Mouse (Mus musculus) inflammation-experienced regulatory T-cells, adult 6 months (primary cell): ENCODE results near the gene Cmip. TPM values are rescaled to one million over a fixed set of nuclear protein-coding genes. Genes with fewer than 3 reads are reported as not detected.
A peak's percentile ranks its signal among the peaks of the same experiment; 100 is the strongest.

Experiments used
- ATAC-seq: one replicate; pipeline ENCODE4 v1.8.0; 2017
- polyA plus RNA-seq, 3 experiments: library from polyadenylated mRNA; unstranded; fragments of 100-300 nt; shearing (Covaris generic); gene quantifications; one replicate each; pipeline ENCODE4 v1.2.1; 2017

Cmip gene
- polyA plus RNA-seq, 3 experiments from 2014 or later, result 23.9 to 28.7 (median 25.5) TPM

- ATAC-seq, result peak; percentile 71
These were observed 214.3 kb downstream of the Cmip start for GRCm38 (mm10) chr8:117471174-117471573.

GRCm38 (mm10) chr8:117471655-117472054 lies 214.8 kb downstream of the Cmip start:
- ATAC-seq, result no peak

- no peak for ATAC-seq
These were observed 215.5 kb downstream of the Cmip start for GRCm38 (mm10) chr8:117472332-117472731.

DNA sequence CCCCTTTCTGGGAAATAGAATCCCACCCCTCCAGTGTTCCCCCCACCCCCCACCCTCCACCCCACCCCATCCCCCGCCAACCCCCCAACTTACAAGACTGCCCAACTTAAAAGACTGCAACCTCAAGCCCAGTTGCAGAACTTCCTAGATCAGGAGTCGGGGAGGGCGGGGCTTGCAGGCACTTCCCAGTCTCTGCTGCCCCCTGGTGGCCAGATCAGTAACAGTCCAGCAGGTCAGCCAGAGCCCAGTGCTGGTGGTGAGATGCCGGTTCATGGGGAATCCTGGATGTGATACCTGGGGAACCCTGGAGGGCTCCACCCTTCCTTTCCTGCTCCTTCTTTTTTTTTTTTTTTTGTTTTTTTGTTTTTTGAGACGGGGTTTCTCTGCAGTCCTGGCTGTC lies 218.1 kb downstream of the Cmip start:
- ATAC-seq, result peak; percentile 81

GRCm38 (mm10) chr8:117475819-117476218 lies 219.0 kb downstream of the Cmip start:
- no peak for ATAC-seq

- ATAC-seq, result no peak
These were observed 221.2 kb downstream of the Cmip start for GRCm38 (mm10) chr8:117478082-117478481.

DNA sequence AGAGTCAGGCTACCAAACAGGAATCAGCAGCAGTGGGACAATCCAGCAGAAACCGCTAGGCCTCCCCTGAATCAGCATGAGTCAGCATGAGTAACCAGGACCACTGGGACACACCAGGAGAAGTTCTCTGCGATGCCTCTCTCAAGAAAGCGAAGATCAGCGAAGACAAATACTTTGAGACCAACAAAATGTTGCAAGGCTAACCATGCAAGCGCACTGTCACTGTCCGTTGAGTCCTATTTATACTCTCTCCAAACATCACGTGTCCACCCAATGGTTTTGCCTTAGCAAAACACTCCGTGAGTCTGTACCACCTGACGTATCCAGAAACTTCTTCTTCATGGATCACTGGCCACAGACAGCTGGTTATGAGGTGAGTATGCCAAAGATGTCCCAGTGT lies 223.1 kb downstream of the Cmip start:
- no peak for ATAC-seq

DNA sequence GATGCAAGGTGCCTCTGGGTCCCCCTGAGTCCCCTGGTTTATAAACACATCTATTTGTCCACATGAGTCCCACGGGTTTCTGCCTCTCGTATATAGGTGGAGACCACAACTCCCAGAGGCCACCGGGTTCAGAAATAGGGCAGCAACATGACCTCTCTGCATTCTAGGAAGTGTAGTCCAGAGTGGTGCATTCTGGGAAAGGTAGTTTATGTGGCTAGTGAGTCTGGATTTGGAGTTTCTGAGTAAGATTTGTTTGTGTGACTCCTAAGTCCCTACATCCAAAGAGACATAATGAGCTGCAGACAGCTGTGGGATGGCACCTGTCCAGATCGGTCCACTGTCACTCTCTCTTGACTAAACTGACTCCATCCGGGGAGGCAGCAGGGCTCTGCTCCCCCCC lies 223.7 kb downstream of the Cmip start:
- ATAC-seq, result no peak

DNA sequence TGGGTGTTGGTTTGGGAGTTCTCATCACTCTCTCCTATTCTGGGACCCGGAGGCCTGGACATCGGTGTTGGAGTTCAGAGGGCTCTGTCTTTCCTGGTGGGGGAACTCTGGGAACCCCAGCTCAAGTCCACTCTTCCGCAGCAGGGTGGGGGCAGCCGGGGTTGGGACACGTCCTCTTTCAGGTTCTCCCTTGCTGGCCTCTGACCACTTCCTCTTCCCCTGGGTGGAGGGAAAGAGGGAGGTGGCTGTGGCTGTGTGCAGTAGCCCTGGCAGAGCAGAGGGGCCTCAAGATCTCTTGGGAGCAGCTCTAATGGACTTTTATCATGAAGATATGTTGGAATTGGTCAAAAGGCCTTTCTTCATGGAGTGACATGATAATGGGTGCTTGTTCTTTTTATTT lies 225.0 kb downstream of the Cmip start:
- ATAC-seq, result no peak

DNA sequence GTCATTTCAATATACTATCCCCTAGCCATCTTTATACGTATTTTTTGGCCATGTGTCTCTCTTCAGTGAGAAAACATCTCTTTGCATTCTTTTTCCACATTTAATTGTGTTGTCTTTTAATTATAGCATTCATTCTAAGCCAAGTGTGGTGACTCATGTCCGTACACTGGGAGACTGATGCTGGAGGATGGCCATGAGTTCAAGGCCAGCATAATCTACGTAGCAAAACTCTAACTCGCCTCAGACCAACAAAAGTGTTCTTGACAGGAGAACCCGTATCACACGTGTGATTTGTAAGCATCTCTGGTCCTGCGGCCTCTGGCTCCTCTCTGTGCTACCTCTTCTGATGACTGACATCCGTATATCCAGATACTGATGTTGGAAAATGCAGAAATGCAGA lies 227.9 kb downstream of the Cmip start:
- no peak for ATAC-seq

- no peak for ATAC-seq
These were observed 228.5 kb downstream of the Cmip start for GRCm38 (mm10) chr8:117485316-117485715.

GRCm38 (mm10) chr8:117488246-117489005 lies 231.6 kb downstream of the Cmip start:
- ATAC-seq, result no peak

GRCm38 (mm10) chr8:117493543-117493942 lies 236.7 kb downstream of the Cmip start:
- no peak for ATAC-seq

GRCm38 (mm10) chr8:117494874-117495273 lies 238.0 kb downstream of the Cmip start:
- no peak for ATAC-seq

DNA sequence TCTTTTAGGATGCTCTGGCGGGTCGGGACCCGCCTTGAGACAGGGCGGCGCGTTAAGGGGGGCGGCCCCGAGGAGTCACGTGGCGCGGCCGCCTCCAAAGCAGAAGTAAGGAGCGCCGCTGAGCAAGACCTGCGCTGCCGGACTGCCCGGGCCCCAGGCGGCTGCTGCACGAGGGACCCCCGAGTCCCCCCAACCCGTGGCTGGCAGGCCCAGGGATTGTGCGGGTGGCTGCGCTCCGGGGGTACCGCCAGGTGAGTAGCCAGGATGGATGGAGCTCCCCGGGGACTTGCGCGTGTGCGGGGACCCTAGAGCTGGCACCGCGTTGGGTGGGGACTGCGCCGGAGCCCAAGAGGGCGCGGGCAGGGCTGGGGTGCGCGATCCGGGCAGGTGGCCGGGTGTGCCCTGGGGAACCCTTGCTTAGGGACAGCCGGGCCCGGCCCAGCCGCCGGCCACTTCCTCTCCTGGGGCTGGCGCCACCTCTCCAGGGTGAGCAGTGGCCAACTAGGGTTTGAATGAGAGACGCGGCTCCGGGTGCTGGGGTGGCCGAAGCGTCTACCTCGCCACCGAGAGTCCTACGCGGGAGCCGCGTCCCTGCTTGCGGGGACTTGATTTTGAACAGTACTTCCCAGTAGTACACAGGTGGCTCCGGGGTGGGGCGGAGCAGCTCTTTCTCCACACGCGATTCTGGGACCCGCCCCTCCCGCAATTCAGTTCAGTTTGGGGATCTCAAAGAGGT lies 241.5 kb downstream of the Cmip start, which contains the start of gene Plcg2:
TSS of gene Plcg2 (plus strand) at position 113 of the 736 bp plus-strand sequence.
- ATAC-seq, result no peak

DNA sequence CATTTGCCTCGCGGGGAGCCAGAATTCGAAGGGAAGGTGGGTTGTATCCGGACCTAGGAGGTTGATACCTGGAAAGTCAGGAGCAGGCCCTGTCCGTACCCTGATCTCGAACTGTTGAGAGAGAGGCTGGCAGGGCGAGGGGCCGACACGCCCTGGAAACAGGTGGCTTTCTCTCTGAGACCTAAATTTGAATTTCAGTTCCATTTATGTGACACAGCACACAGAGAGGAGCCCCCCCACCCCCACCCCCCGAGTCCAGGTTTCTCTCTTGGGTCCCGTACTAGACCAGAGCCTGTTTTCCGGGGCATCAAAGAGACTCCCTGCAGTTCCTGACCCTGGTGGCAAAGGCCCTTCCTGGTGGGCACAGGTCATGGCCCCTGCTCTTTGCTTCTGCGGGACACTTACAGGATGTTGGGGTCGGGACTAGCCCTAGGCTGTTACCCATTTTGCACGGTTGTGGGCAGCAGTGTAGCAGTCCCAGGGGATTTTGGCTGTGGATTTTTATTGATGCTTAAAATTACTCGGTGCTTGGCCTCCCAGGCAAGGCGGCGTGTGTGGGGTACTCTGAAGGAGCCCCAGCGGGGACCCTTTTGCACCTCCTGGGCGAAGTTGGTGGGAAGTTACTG lies 242.2 kb downstream of the Cmip start:
- ATAC-seq, result no peak

- no peak for ATAC-seq
These were observed 243.5 kb downstream of the Cmip start for GRCm38 (mm10) chr8:117500232-117500823.

- no peak for ATAC-seq
These were observed 244.5 kb downstream of the Cmip start for GRCm38 (mm10) chr8:117501323-117501722.

DNA sequence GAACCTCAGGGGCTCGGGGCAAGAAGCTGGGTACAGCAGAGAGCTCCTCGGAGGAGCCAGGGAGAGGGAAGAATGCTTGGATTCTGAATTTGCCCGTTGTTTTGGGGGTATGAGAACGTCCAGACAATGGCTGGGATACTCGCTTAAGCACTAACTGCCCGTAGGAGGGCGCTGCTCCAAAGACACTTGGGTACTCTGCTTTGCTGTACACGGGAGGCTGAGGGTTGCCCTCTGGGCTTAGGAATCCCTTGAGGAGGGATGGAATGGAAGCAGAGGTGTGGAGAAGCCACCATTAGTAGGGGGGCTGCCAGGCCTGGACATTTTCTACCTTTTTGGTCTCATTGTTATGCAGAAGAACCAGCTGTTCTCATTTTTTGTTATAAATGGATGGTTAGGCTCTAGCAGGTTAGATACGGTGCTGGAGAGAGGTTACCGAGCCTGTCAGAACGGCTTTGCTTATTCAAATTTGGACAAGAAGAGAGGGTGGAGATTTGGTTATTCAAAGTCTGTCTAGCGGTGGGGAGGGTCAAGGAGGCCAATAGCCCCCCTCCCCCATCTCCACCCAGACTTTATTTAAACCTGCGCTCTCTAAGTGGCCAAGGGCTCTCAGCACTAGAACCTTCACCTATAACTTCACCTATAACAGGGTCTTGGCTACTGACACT lies 246.7 kb downstream of the Cmip start:
- ATAC-seq, result no peak

GRCm38 (mm10) chr8:117507703-117508102 lies 250.8 kb downstream of the Cmip start:
- ATAC-seq, result no peak
